Mouse (Mus musculus) myocyte (in vitro differentiated cells): ENCODE data around the gene Ugt1a10. TPM values are rescaled to one million over a fixed set of nuclear protein-coding genes. Genes with fewer than 3 reads are reported as not detected.

Experiments
- H3K27me3 ChIP-seq: one replicate; pipeline ENCODE4 v1.6.1; 2011; ENCODE audit not compliant: control insufficient read depth, insufficient read depth, insufficient read length
- H3K36me3 ChIP-seq: one replicate; pipeline ENCODE4 v1.6.1; 2011; ENCODE audit not compliant: control insufficient read depth, insufficient read depth
- H3K4me2 ChIP-seq: one replicate; pipeline ENCODE4 v1.6.1; 2011; ENCODE audit warnings: low read depth, control low read depth
- H3K4me3 ChIP-seq: one replicate; pipeline ENCODE4 v1.5.1; 2011; ENCODE audit warnings: mild to moderate bottlenecking, control low read depth, moderate library complexity
- H3K79me2 ChIP-seq: one replicate; pipeline ENCODE4 v1.6.1; 2011; ENCODE audit not compliant: control insufficient read depth, insufficient read depth
- H3ac ChIP-seq: one replicate; pipeline ENCODE4 v1.6.1; 2011; ENCODE audit not compliant: control insufficient read depth, insufficient read length
- CEBPB ChIP-seq: IDR thresholded peaks from 2 replicates; pipeline ENCODE4 v1.6.1; 2011; ENCODE audit warnings: mild to moderate bottlenecking, moderate library complexity; ENCODE audit not compliant: poor library complexity, insufficient read depth, severe bottlenecking
- E2F4 ChIP-seq: IDR thresholded peaks from one replicate; pipeline ENCODE4 v1.6.1; 2011; ENCODE audit warnings: mild to moderate bottlenecking, control low read depth, moderate library complexity; ENCODE audit not compliant: insufficient read depth
- MAX ChIP-seq: IDR thresholded peaks from one replicate; pipeline ENCODE4 v1.6.1; 2011; ENCODE audit warnings: low read depth, mild to moderate bottlenecking, control low read depth
- MYOD1 ChIP-seq, 3 experiments: IDR thresholded peaks; one replicate each; pipeline ENCODE4 v1.6.1; 2011; ENCODE audit warnings: control low read depth in 2 of 3, low read depth in 2 of 3, mild to moderate bottlenecking in 2 of 3, moderate library complexity in 1 of 3; ENCODE audit not compliant: insufficient read length in 2 of 3, control insufficient read depth in 1 of 3
- MYOG ChIP-seq, 3 experiments: IDR thresholded peaks; one replicate each; pipeline ENCODE4 v1.6.1; 2011; ENCODE audit warnings: control low read depth in 2 of 3, low read depth in 2 of 3, mild to moderate bottlenecking in 2 of 3; ENCODE audit not compliant: insufficient read length in 2 of 3, control insufficient read depth in 1 of 3, insufficient read depth in 1 of 3
- POLR2A ChIP-seq: IDR thresholded peaks from one replicate; pipeline ENCODE4 v1.6.1; 2011; ENCODE audit warnings: low read depth, mild to moderate bottlenecking, control low read depth, moderate library complexity; ENCODE audit not compliant: insufficient read length
- POLR2AphosphoS2 ChIP-seq: IDR thresholded peaks from one replicate; pipeline ENCODE4 v1.6.1; 2011; ENCODE audit warnings: low read depth, control low read depth; ENCODE audit not compliant: insufficient read length
- REST ChIP-seq: IDR thresholded peaks from one replicate; pipeline ENCODE4 v1.6.1; 2011; ENCODE audit warnings: mild to moderate bottlenecking, control low read depth, moderate library complexity; ENCODE audit not compliant: insufficient read depth, insufficient read length
- SRF ChIP-seq: IDR thresholded peaks from one replicate; pipeline ENCODE4 v1.6.1; 2011; ENCODE audit warnings: low read depth; ENCODE audit not compliant: control insufficient read depth, insufficient read length
- TCF12 ChIP-seq: IDR thresholded peaks from one replicate; pipeline ENCODE4 v1.6.1; 2011; ENCODE audit warnings: mild to moderate bottlenecking, control low read depth; ENCODE audit not compliant: poor library complexity, insufficient read depth, severe bottlenecking
- TCF3 ChIP-seq: IDR thresholded peaks from one replicate; pipeline ENCODE4 v1.6.1; 2011; ENCODE audit warnings: low read depth, control low read depth; ENCODE audit not compliant: insufficient read length
- USF1 ChIP-seq: IDR thresholded peaks from one replicate; pipeline ENCODE4 v1.6.1; 2011; ENCODE audit warnings: low read depth, mild to moderate bottlenecking, control low read depth, moderate library complexity
- polyA plus RNA-seq: library from polyadenylated mRNA; unstranded; fragments of >200 nt; fragmentation: generic; extraction: Trizol; gene quantifications from one replicate; pipeline ENCODE4 v1.2.1, GENCODE M21; 2012; ENCODE audit warnings: missing spikeins

Gene Ugt1a10
- polyA plus RNA-seq, 1 experiment: not detected

DNA sequence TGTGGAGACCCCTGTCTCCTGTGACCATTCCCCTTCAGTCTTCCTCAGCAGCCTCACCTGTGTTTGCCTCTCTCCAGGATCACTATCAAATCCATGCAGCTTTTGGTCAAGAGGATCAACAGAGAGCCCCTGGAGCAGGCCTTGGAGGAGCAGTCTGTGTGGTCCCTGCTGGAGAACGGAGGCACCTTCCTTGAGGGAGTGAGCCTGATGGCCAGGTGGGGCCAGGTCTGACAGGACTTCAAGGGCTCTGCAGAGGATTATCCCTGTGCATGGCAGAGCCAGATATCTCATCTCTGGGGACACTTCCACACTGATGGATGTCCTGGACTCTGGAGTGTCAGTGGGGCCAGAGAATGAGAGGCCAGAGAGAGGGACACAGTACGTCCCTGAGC lies 200.3 kb downstream of the Ugt1a10 start:
- H3K4me3 ChIP-seq: no peak overlapping the region
- H3K4me2 ChIP-seq: no peak overlapping the region
- no peaks in the 10 kb centered on the region for H3K79me2 ChIP-seq
- TF ChIP-seq SRF: no peak
- no peak for TF ChIP-seq REST
- no peak for TF ChIP-seq CEBPB
- TF ChIP-seq POLR2A: no peak
- no peak for TF ChIP-seq E2F4
- no peak for TF ChIP-seq POLR2AphosphoS2
- no peak for TF ChIP-seq TCF12
- TF ChIP-seq MYOG (IDR thresholded peaks at IDR 0.05; ENCODE audit: control insufficient read depth in 1 of 3, insufficient read depth in 1 of 3, insufficient read length in 2 of 3, low read depth in 2 of 3): no peak
- no peak for TF ChIP-seq MAX
- TF ChIP-seq TCF3: no peak
- no peak for TF ChIP-seq MYOD1 (IDR thresholded peaks at IDR 0.05; ENCODE audit: control insufficient read depth in 1 of 3, insufficient read length in 2 of 3, low read depth in 2 of 3)
- no peak for TF ChIP-seq USF1
- H3K27me3 ChIP-seq: peaks cover 4% of the 10 kb centered on the region
- H3K36me3 ChIP-seq: no peaks in the 10 kb centered on the region
- no peak overlapping the region for H3ac ChIP-seq

DNA sequence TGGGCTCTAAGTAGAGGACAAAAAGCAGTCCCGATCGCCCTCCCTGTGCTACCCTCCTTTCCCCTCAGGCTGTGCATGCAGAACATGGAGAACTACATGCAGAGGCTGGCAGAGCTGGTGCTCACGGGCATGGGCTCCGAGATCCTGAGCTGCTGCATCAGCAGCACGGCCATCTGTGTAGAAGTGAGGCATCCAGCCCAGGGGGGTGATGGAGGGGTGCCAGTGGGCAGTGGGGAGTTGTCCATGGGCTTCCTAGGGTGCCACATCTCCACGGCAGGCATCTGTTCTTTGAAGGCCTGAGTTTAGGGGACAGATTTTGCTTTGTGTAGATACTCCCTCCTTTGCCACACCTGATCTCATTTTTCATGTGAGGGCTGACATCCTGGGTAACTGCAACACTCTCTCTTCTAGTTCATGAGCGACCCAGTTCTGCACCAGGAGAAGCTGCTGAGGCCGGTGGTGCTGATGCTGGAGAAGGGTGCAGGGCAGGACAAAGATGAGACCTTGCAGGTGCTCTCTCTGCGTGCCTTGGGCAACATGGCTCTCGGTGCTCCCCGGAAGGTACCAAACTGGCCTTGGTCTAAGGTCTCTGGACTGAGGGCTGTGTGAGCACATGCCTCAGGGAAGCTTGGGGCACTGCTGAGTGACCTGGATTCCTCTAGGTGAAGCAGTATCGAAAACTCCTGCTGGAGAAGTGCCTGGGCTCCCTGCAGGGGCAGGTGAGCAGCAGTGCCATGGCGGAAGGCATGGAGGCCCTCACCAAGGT lies 201.0 kb downstream of the Ugt1a10 start:
- Histone ChIP-seq H3K36me3 (no peaks in the 10 kb centered on the region), H3K4me3 (no peak overlapping the region), H3K79me2 (no peaks in the 10 kb centered on the region), H3K4me2 (no peak overlapping the region), H3K27me3 (peaks cover 2% of the 10 kb centered on the region), H3ac (no peak overlapping the region)
- TF ChIP-seq MAX (no peak), TCF3 (no peak)

DNA sequence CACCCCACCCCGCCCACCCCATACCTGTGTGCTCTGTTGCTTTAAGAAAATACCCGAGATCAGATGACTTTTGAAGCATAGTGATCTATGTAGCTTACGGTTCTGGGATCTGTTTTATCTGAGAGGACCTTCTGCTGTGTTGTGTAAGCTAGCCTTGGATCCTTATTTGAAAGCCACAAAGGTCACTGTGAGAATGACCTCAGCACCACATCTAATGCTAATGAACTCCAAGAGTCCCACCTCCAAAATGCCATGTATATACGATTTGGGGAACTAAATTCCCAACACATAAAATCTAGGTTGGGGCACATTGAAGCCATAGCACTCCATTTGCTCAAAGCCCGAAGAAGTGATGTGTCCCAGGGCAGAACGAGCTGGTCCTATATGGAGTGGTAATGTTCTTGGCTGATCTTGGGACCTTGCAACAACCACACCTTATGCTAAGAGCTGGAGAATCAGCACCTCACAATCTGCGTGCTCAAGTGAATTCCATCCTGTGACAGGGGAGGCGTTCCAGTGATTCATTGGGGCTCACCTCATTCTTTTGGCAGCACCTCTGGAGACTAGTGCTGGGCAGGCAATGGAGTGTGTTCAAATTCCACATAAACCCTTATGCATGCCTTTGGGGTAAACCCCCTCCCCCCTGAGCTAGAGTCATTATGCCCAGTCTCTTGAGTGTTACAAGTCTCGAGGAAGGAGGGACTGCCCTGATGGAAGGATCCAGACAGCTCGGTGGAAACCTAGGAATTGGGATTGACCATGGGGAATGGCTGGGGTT lies 201.9 kb downstream of the Ugt1a10 start:
- Histone ChIP-seq H3K4me2 (no peak overlapping the region), H3K79me2 (no peaks in the 10 kb centered on the region), H3K4me3 (no peak overlapping the region), H3ac (no peak overlapping the region), H3K36me3 (no peaks in the 10 kb centered on the region), H3K27me3 (no peaks in the 10 kb centered on the region)
- no peak for TF ChIP-seq MYOD1 (IDR thresholded peaks at IDR 0.05; ENCODE audit: control insufficient read depth in 1 of 3, insufficient read length in 2 of 3, low read depth in 2 of 3)
- TF ChIP-seq TCF3: no peak
- TF ChIP-seq POLR2A: no peak
- TF ChIP-seq POLR2AphosphoS2: no peak
- no peak for TF ChIP-seq SRF
- no peak for TF ChIP-seq MAX
- no peak for TF ChIP-seq REST
- TF ChIP-seq E2F4: no peak

DNA sequence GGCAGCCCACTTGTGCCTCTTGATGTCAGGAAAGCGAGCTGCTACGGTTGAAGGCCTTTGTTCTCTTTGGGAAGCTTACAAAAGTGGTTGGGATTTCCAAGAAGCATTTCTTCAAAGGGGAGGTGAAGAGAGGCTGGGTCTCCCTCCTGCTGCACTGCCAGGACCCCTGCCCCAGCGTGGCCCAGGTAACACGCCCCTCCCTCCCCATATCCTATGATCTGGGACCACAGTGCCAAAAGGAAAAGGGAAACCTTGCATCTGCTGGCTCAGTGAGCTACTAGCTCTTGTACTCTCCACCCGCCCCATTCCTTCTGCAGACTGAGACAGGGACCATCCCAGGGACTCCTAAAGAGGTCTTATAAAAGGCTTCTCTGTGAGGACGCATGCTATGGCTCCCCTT lies 202.5 kb downstream of the Ugt1a10 start:
- Histone ChIP-seq H3K27me3 (no peaks in the 10 kb centered on the region), H3K4me3 (no peak overlapping the region), H3K36me3 (peaks cover under 1% of the 10 kb centered on the region), H3ac (no peak overlapping the region), H3K79me2 (no peaks in the 10 kb centered on the region), H3K4me2 (no peak overlapping the region)
- TF ChIP-seq MYOD1 (IDR thresholded peaks at IDR 0.05; ENCODE audit: control insufficient read depth in 1 of 3, insufficient read length in 2 of 3, low read depth in 2 of 3) (no peak), POLR2AphosphoS2 (no peak), E2F4 (no peak), TCF3 (no peak), SRF (no peak), MYOG (IDR thresholded peaks at IDR 0.05; ENCODE audit: control insufficient read depth in 1 of 3, insufficient read depth in 1 of 3, insufficient read length in 2 of 3, low read depth in 2 of 3) (no peak), USF1 (no peak), TCF12 (no peak), MAX (no peak), POLR2A (no peak), CEBPB (no peak)

DNA sequence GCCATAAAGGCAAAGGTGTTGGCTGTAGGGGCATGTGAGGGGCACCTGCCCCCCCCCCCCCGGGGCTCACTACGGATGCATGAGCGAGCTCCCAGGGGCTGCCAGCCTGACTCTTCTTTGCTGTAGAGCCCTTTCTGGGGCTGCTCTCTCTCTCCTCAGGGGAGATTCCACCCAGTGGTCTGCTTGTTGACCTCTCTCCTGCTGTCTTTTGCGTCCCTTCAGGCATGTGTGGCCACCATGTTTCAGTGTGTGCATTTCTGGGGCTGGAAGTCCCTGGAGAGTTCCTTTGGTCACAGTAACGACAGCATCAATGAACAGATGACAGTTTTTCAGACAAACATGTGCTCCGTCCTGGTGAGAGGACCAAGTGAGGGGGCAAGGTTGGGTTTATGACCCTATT lies 203.2 kb downstream of the Ugt1a10 start:
- TF ChIP-seq TCF12 (no peak), MYOG (IDR thresholded peaks at IDR 0.05; ENCODE audit: control insufficient read depth in 1 of 3, insufficient read depth in 1 of 3, insufficient read length in 2 of 3, low read depth in 2 of 3) (no peak), USF1 (no peak), CEBPB (no peak), TCF3 (no peak), E2F4 (no peak), REST (no peak), MAX (no peak), SRF (no peak), POLR2A (no peak), POLR2AphosphoS2 (no peak), MYOD1 (IDR thresholded peaks at IDR 0.05; ENCODE audit: control insufficient read depth in 1 of 3, insufficient read length in 2 of 3, low read depth in 2 of 3) (no peak)
- H3K4me2 ChIP-seq: no peak overlapping the region
- H3K79me2 ChIP-seq: no peaks in the 10 kb centered on the region
- H3K36me3 ChIP-seq: peaks cover 8% of the 10 kb centered on the region
- no peaks in the 10 kb centered on the region for H3K27me3 ChIP-seq
- no peak overlapping the region for H3K4me3 ChIP-seq
- no peak overlapping the region for H3ac ChIP-seq
